Mouse (Mus musculus) CH12.LX (cell line): Measurements from ENCODE around the gene Atp13a2. TPM values are rescaled to one million over a fixed set of nuclear protein-coding genes. Genes with fewer than 3 reads are reported as not detected.
A peak's percentile ranks its signal among the peaks of the same experiment; 100 is the strongest.

Source experiments
- DNase-seq: peaks from one replicate; pipeline ENCODE4 v3.0.0-alpha.2; 2013; ENCODE audit errors: extremely low read depth
- H3K27ac ChIP-seq: 2 replicates; pipeline ENCODE4 v1.5.1; 2012; ENCODE audit warnings: low read depth, mild to moderate bottlenecking, control low read depth, moderate library complexity; ENCODE audit not compliant: insufficient read depth
- H3K27me3 ChIP-seq: replicated peaks from 2 replicates; pipeline ENCODE3; 2012; ENCODE audit warnings: inconsistent platforms
- H3K36me3 ChIP-seq, 2 experiments: replicated peaks in 1 of 2; 2 replicates each; pipeline versions ENCODE3 to v1.6.1; 2012; ENCODE audit warnings: inconsistent platforms in 1 of 2, low read length in 1 of 2, mild to moderate bottlenecking in 1 of 2, mixed read lengths in 1 of 2, moderate library complexity in 1 of 2; ENCODE audit not compliant: control insufficient read depth in 1 of 2, insufficient read depth in 1 of 2
- H3K4me1 ChIP-seq, 2 experiments: 2 replicates each; pipeline ENCODE4 v1.6.1; 2012; ENCODE audit warnings: inconsistent platforms in 1 of 2, moderate library complexity in 1 of 2; ENCODE audit not compliant: insufficient read depth in 2 of 2, control insufficient read depth in 1 of 2
- H3K4me2 ChIP-seq: 2 replicates; pipeline ENCODE4 v1.6.1; 2012; ENCODE audit warnings: low read depth, mild to moderate bottlenecking, control low read depth; ENCODE audit not compliant: poor library complexity, insufficient read depth, severe bottlenecking
- H3K4me3 ChIP-seq, 3 experiments: fragments of 150-350 bp in 1 of 3; sonication (generic) in 1 of 3; replicated peaks in 1 of 3; 2 replicates each; pipeline versions ENCODE3 to v1.5.1; 2011 to 2012; ENCODE audit warnings: low read depth in 2 of 3, low read length in 2 of 3, mild to moderate bottlenecking in 2 of 3, moderate library complexity in 2 of 3, control low read depth in 1 of 3, improper control_type of control experiment in 1 of 3, inconsistent platforms in 1 of 3, mixed read lengths in 1 of 3; ENCODE audit not compliant: poor library complexity in 1 of 3
- H3K79me2 ChIP-seq: replicated peaks from 2 replicates; pipeline ENCODE4 v1.6.1; 2012; ENCODE audit warnings: mild to moderate bottlenecking, moderate library complexity; ENCODE audit not compliant: control insufficient read depth, poor library complexity, insufficient read depth, severe bottlenecking; ENCODE audit errors: extremely low read depth
- H3K9ac ChIP-seq: 2 replicates; pipeline ENCODE4 v1.6.1; 2012; ENCODE audit warnings: low read depth, mild to moderate bottlenecking, control low read depth, moderate library complexity; ENCODE audit not compliant: insufficient read depth
- H3K9me3 ChIP-seq: replicated peaks from 2 replicates; pipeline ENCODE3; 2012; ENCODE audit warnings: low read length, inconsistent platforms, mixed read lengths
- BHLHE40 ChIP-seq: IDR thresholded peaks from 2 replicates; pipeline ENCODE4 v1.6.1; 2011; ENCODE audit warnings: mild to moderate bottlenecking, low read depth, low read length, improper control_type of control experiment
- CHD1 ChIP-seq: IDR thresholded peaks from 2 replicates; pipeline ENCODE4 v1.6.1; 2012; ENCODE audit warnings: low read depth, low read length, improper control_type of control experiment, inconsistent platforms
- CTCF ChIP-seq, 2 experiments: IDR thresholded peaks in 1 of 2; conservative IDR thresholded peaks in 1 of 2; 2 replicates each; pipeline ENCODE4 v1.5.1; 2011 to 2012; ENCODE audit warnings: low read depth in 2 of 2, low read length in 2 of 2, improper control_type of control experiment in 1 of 2, inconsistent platforms in 1 of 2, mild to moderate bottlenecking in 1 of 2, moderate library complexity in 1 of 2
- ELF1 ChIP-seq: IDR thresholded peaks from 2 replicates; pipeline ENCODE4 v1.6.1; 2014; ENCODE audit warnings: low read depth, mild to moderate bottlenecking, inconsistent platforms, low read length, improper control_type of control experiment
- EP300 ChIP-seq: IDR thresholded peaks from 2 replicates; pipeline ENCODE4 v1.6.1; 2011; ENCODE audit warnings: low read length, improper control_type of control experiment
- ETS1 ChIP-seq: conservative IDR thresholded peaks from 2 replicates; pipeline ENCODE4 v1.6.1; 2012; ENCODE audit warnings: low read depth, mild to moderate bottlenecking, inconsistent platforms, low read length, improper control_type of control experiment, moderate library complexity
- GABPA ChIP-seq: IDR thresholded peaks from 2 replicates; pipeline ENCODE4 v1.6.1; 2012; ENCODE audit warnings: low read depth, low read length, improper control_type of control experiment, inconsistent platforms; ENCODE audit not compliant: insufficient replicate concordance
- HCFC1 ChIP-seq: IDR thresholded peaks from 2 replicates; pipeline ENCODE4 v1.6.1; 2012; ENCODE audit warnings: low read depth, mild to moderate bottlenecking, inconsistent platforms, low read length, improper control_type of control experiment
- IRF4 ChIP-seq: IDR thresholded peaks from 2 replicates; pipeline ENCODE4 v1.6.1; 2014; ENCODE audit warnings: low read depth, mild to moderate bottlenecking, inconsistent platforms, low read length, improper control_type of control experiment
- JUN ChIP-seq: IDR thresholded peaks from 2 replicates; pipeline ENCODE4 v1.6.1; 2011; ENCODE audit warnings: low read depth, mild to moderate bottlenecking, low read length, improper control_type of control experiment, moderate library complexity; ENCODE audit not compliant: insufficient read depth
- JUND ChIP-seq: conservative IDR thresholded peaks from 2 replicates; pipeline ENCODE4 v1.6.1; 2011; ENCODE audit warnings: low read depth, low read length, improper control_type of control experiment
- KAT2A ChIP-seq: IDR thresholded peaks from 2 replicates; pipeline ENCODE4 v1.6.1; 2012; ENCODE audit warnings: low read length, improper control_type of control experiment, inconsistent platforms; ENCODE audit not compliant: insufficient replicate concordance
- MAX ChIP-seq: IDR thresholded peaks from 2 replicates; pipeline ENCODE4 v1.6.1; 2011; ENCODE audit warnings: low read length, improper control_type of control experiment
- MAZ ChIP-seq: IDR thresholded peaks from 2 replicates; pipeline ENCODE4 v1.6.1; 2012; ENCODE audit warnings: low read depth, mild to moderate bottlenecking, inconsistent platforms, low read length, improper control_type of control experiment, moderate library complexity
- MEF2A ChIP-seq: IDR thresholded peaks from 2 replicates; pipeline ENCODE4 v1.6.1; 2014; ENCODE audit warnings: low read depth, mild to moderate bottlenecking, inconsistent platforms, low read length, improper control_type of control experiment, borderline replicate concordance
- MXI1 ChIP-seq: IDR thresholded peaks from 2 replicates; pipeline ENCODE4 v1.6.1; 2011; ENCODE audit warnings: mild to moderate bottlenecking, low read depth, low read length, improper control_type of control experiment
- NELFE ChIP-seq: IDR thresholded peaks from 2 replicates; pipeline ENCODE4 v1.6.1; 2011; ENCODE audit warnings: low read depth, low read length, improper control_type of control experiment
- NRF1 ChIP-seq: IDR thresholded peaks from 2 replicates; pipeline ENCODE4 v1.6.1; 2014; ENCODE audit warnings: low read depth, mild to moderate bottlenecking, inconsistent platforms, low read length, improper control_type of control experiment, moderate library complexity
- POLR2A ChIP-seq: IDR thresholded peaks from 2 replicates; pipeline ENCODE4 v1.6.1; 2011; ENCODE audit warnings: low read depth, mild to moderate bottlenecking, improper control_type of control experiment, low read length
- POLR2AphosphoS2 ChIP-seq: IDR thresholded peaks from 2 replicates; pipeline ENCODE4 v1.6.1; 2011; ENCODE audit warnings: low read depth, low read length, improper control_type of control experiment
- RCOR1 ChIP-seq: conservative IDR thresholded peaks from 2 replicates; pipeline ENCODE4 v1.6.1; 2012; ENCODE audit warnings: low read depth, mild to moderate bottlenecking, inconsistent platforms, low read length, improper control_type of control experiment
- SIN3A ChIP-seq: IDR thresholded peaks from 2 replicates; pipeline ENCODE4 v1.6.1; 2012; ENCODE audit warnings: low read length, improper control_type of control experiment, inconsistent platforms
- SMC3 ChIP-seq: IDR thresholded peaks from 2 replicates; pipeline ENCODE4 v1.6.1; 2011; ENCODE audit warnings: low read depth, low read length, improper control_type of control experiment
- TBP ChIP-seq: conservative IDR thresholded peaks from 2 replicates; pipeline ENCODE4 v1.6.1; 2011; ENCODE audit warnings: low read depth, low read length, improper control_type of control experiment
- TCF12 ChIP-seq: IDR thresholded peaks from 2 replicates; pipeline ENCODE4 v1.6.1; 2014; ENCODE audit warnings: low read depth, mild to moderate bottlenecking, inconsistent platforms, low read length, improper control_type of control experiment
- UBTF ChIP-seq: IDR thresholded peaks from 2 replicates; pipeline ENCODE4 v1.6.1; 2012; ENCODE audit warnings: low read depth, mild to moderate bottlenecking, inconsistent platforms, low read length, improper control_type of control experiment, moderate library complexity
- USF1 ChIP-seq: IDR thresholded peaks from 2 replicates; pipeline ENCODE4 v1.6.1; 2014; ENCODE audit warnings: low read depth, mild to moderate bottlenecking, inconsistent platforms, low read length, improper control_type of control experiment
- USF2 ChIP-seq: conservative IDR thresholded peaks from 2 replicates; pipeline ENCODE4 v1.6.1; 2011; ENCODE audit warnings: low read depth, low read length, improper control_type of control experiment
- ZC3H11A ChIP-seq: IDR thresholded peaks from 2 replicates; pipeline ENCODE4 v1.6.1; 2012; ENCODE audit warnings: low read depth, mild to moderate bottlenecking, inconsistent platforms, low read length, improper control_type of control experiment
- ZKSCAN1 ChIP-seq: IDR thresholded peaks from 2 replicates; pipeline ENCODE4 v1.6.1; 2012; ENCODE audit warnings: low read depth, inconsistent platforms, low read length, improper control_type of control experiment, borderline replicate concordance
- ZMIZ1 ChIP-seq: IDR thresholded peaks from 2 replicates; pipeline ENCODE4 v1.6.1; 2012; ENCODE audit warnings: low read depth, mild to moderate bottlenecking, inconsistent platforms, low read length, improper control_type of control experiment
- ZNF384 ChIP-seq: IDR thresholded peaks from 2 replicates; pipeline ENCODE4 v1.6.1; 2012; ENCODE audit warnings: low read depth, low read length, improper control_type of control experiment, inconsistent platforms
- dilution Hi-C: fragments of 300-500 bp; cut with MboI; formaldehyde crosslinking; loops from 2 replicates; pipeline ENCODE4 v1.14.3; 2020; ENCODE audit warnings: low sequenced_read_pairs; ENCODE audit not compliant: extremely low pct_unique_long_range_greater_than_20kb, extremely low pct_ligation_motif_present
- in situ Hi-C: fragments of 300-500 bp; cut with MboI; formaldehyde crosslinking; loops from 3 replicates; pipeline ENCODE4 v1.14.3; 2019; ENCODE audit warnings: low sequenced_read_pairs, low pct_ligation_motif_present, low pct_unique_long_range_greater_than_20kb, mixed read lengths
- polyA plus RNA-seq: library from polyadenylated mRNA; unstranded; fragments of >175 nt; gene quantifications from 2 replicates; pipeline ENCODE4 v1.2.1, GENCODE M21; 2012; ENCODE audit warnings: low read depth; ENCODE audit not compliant: insufficient read length
- total RNA-seq, 2 experiments: library from RNA; depleted of rRNA; stranded (reverse); fragments of 300-350 nt in 1 of 2; fragments of >200 nt in 1 of 2; gene quantifications; 2 replicates each; pipeline ENCODE4 v1.2.3; 2012 to 2014

Atp13a2 gene
- total and polyA plus RNA-seq, 3 experiments: 22.2 to 54.7 (median 48.5) TPM

DNA sequence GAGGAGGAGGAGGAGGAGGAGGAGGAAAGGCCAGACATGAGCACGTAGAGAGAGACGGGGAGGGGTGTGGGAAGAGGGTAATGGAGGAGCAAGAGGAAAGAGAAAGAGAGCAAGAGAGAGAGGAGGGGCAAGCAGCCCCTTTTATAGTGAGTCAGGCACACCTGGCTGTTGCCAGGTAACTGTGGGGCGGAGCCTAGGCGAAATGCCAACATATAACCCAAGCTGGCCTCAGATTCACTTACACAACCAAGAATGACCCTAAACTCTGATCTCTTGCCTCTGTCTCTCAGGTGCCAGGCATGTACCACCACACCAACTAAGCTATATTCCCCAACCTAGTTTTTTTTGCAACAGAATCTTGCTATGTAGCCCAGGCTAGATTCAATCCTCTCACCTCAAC is 3.9 kb upstream of the Atp13a2 start:
- TF ChIP-seq USF1 (no peak), CTCF (conservative IDR thresholded peaks at IDR 0.05 in 1 of 2, IDR thresholded peaks at IDR 0.05 in 1 of 2; ENCODE audit: low read depth in 2 of 2, low read length in 2 of 2) (no peak), RCOR1 (no peak)
- TF ChIP-seq, all 38 proteins: peak for 0
- Histone ChIP-seq H3K79me2 (peaks cover 5% of the 10 kb centered on the region; the same call in 1 of the 2 replicates), H3K4me3 (no peak overlapping the region), H3K9ac (no peak overlapping the region), H3K36me3 (peaks cover 17 to 33% of the 10 kb centered on the region in 2 experiments), H3K27ac (peak overlapping the region; percentile 74), H3K9me3 (peaks cover 23% of the 10 kb centered on the region), H3K4me2 (peak overlapping the region; percentile 35; the same call in 1 of the 2 replicates), H3K27me3 (peaks cover 3% of the 10 kb centered on the region), H3K4me1 (peaks cover 13 to 36% of the 10 kb centered on the region in 2 experiments)
- in situ Hi-C loops (no loop called here), dilution Hi-C loops (no loop called here)
- DNase-seq: no peak

GRCm38 (mm10) chr4:140983442-140983841 is 3.2 kb upstream of the Atp13a2 start:
- peak overlapping the region in 1 of 3 experiments; percentile 9 for H3K4me3 ChIP-seq
- no peak overlapping the region for H3K9ac ChIP-seq
- H3K27ac ChIP-seq: peak overlapping the region; percentile 74
- in situ Hi-C loops (no loop called here), dilution Hi-C loops (no loop called here)
- H3K79me2 ChIP-seq: peaks cover 5% of the 10 kb centered on the region; the same call in 1 of the 2 replicates
- peak; percentile 95 for DNase-seq
- peaks cover 3% of the 10 kb centered on the region for H3K27me3 ChIP-seq
- H3K9me3 ChIP-seq: peaks cover 23% of the 10 kb centered on the region
- peak overlapping the region; percentile 1; the same call in 1 of the 2 replicates for H3K4me2 ChIP-seq
- H3K4me1 ChIP-seq: peaks cover 13 to 40% of the 10 kb centered on the region in 2 experiments
- H3K36me3 ChIP-seq: peaks cover 13 to 27% of the 10 kb centered on the region in 2 experiments
- no peak for TF ChIP-seq USF2
- peak; percentile 61 for TF ChIP-seq MAX
- no peak for TF ChIP-seq POLR2A
- no peak; the same call in 1 of the 2 replicates for TF ChIP-seq NELFE
- TF ChIP-seq HCFC1: no peak; the same call in 1 of the 2 replicates
- no peak; the same call in 1 of the 2 replicates for TF ChIP-seq SIN3A
- no peak for TF ChIP-seq ZNF384
- TF ChIP-seq ZKSCAN1: no peak
- peak; percentile 100 for TF ChIP-seq TCF12
- 0 out of 2 replicates have a peak, but pooled peaks have one; percentile 33 for TF ChIP-seq TBP
- peak; percentile 17; the same call in 1 of the 2 replicates for TF ChIP-seq ELF1
- peak; percentile 87 for TF ChIP-seq RCOR1
- no peak for TF ChIP-seq CHD1
- no peak for TF ChIP-seq ZC3H11A
- TF ChIP-seq CTCF (conservative IDR thresholded peaks at IDR 0.05 in 1 of 2, IDR thresholded peaks at IDR 0.05 in 1 of 2; ENCODE audit: low read depth in 2 of 2, low read length in 2 of 2): no peak
- peak; percentile 88 for TF ChIP-seq MEF2A
- no peak for TF ChIP-seq SMC3
- peak; percentile 100 for TF ChIP-seq BHLHE40
- TF ChIP-seq EP300: peak; percentile 92
- TF ChIP-seq NRF1: peak; percentile 27; the same call in 1 of the 2 replicates
- peak; percentile 67; the same call in 1 of the 2 replicates for TF ChIP-seq MXI1
- TF ChIP-seq UBTF: peak; percentile 77; the same call in 1 of the 2 replicates
- TF ChIP-seq IRF4: peak; percentile 91
- TF ChIP-seq JUN: peak; percentile 19; the same call in 1 of the 2 replicates
- no peak for TF ChIP-seq JUND
- TF ChIP-seq POLR2AphosphoS2: no peak
- TF ChIP-seq ETS1: peak; percentile 91
- TF ChIP-seq GABPA: no peak
- TF ChIP-seq KAT2A: no peak
- no peak for TF ChIP-seq ZMIZ1
- TF ChIP-seq MAZ: 0 out of 2 replicates have a peak, but pooled peaks have one; percentile 66
